Mouse (Mus musculus) liver, embryonic 14.5 days (tissue): ENCODE results near the gene Adam12.

Experiments used
- CTCF ChIP-seq: IDR thresholded peaks from 2 replicates; pipeline ENCODE4 v1.5.1; 2016; ENCODE audit warnings: antibody characterized with exemption, low read depth, control low read depth
- EP300 ChIP-seq: IDR thresholded peaks from 2 replicates; pipeline ENCODE4 v1.6.1; 2016; ENCODE audit warnings: antibody characterized with exemption, low read depth

DNA sequence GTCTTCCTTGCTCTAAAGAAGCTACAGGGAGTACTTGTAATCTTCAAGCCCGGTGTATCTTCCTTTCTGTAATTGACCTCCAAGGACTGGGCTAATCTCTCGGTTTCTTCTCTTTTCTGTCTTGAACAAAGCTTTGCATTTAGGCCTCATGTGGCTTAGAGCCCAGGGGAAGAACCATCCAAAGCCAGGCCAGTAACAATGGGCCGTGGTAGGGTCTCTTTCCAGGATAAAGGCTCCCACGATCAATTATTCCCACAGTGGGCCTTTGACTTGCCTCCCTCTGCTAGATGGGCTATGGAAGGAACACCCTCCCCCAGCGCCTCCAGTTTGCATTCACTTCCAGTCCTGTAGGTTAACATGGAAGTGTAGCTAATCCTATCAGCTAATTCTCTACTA is 204.9 kb downstream of the Adam12 start:
- TF ChIP-seq CTCF (no peak), EP300 (no peak)
